Mouse (Mus musculus): Measurements from ENCODE around the gene Utp11. TPM values are rescaled to one million over a fixed set of nuclear protein-coding genes. Genes with fewer than 3 reads are reported as not detected.
A peak's percentile ranks its signal among the peaks of the same experiment; 100 is the strongest.
"Not testable (repeated sequence)": the region's sequence is repeated elsewhere in the genome, so short reads cannot be mapped to it uniquely, and the experiment has no call there.

Utp11 gene
- polyA plus RNA-seq, 1 experiment from 2014 or later = 38.8 TPM

GRCm38 (mm10) chr4:124726121-124726520 lies 32.7 kb upstream of the Utp11 start:
- H3K27me3 ChIP-seq (ENCODE audit: control insufficient read depth, insufficient read depth, low read length) = no peaks in the 10 kb centered on the region

GRCm38 (mm10) chr4:124719101-124719500 lies 25.7 kb upstream of the Utp11 start:
- no peak overlapping the region for H3K4me2 ChIP-seq (ENCODE audit: low read length)
- peaks cover 86% of the 10 kb centered on the region for H3K36me3 ChIP-seq (ENCODE audit: control insufficient read depth, insufficient read depth, low read length)
- 93% methylated on average over 4 of the region's 4 CpGs for WGBS
- H3K4me1 ChIP-seq (ENCODE audit: control insufficient read depth in 2 of 2, insufficient read depth in 2 of 2, low read length in 2 of 2) = peaks cover 2 to 12% of the 10 kb centered on the region in 2 experiments
- no peaks in the 10 kb centered on the region for H3K27me3 ChIP-seq (ENCODE audit: control insufficient read depth, insufficient read depth, low read length)
- H3K9me3 ChIP-seq (ENCODE audit: control insufficient read depth, low read length) = no peaks in the 10 kb centered on the region
- no peak overlapping the region for H3K9ac ChIP-seq (ENCODE audit: low read length)
- no peak for ATAC-seq (ENCODE audit: insufficient number of reproducible peaks, insufficient read depth, low FRiP score, low read depth)
- no peak overlapping the region for H3K27ac ChIP-seq (replicated peaks in 1 of 2; ENCODE audit: control insufficient read depth in 1 of 2, insufficient read depth in 1 of 2, low read depth in 2 of 2, low read length in 2 of 2)
- H3K4me3 ChIP-seq (ENCODE audit: control insufficient read depth in 1 of 2, insufficient read depth in 1 of 2, low read depth in 1 of 2, low read length in 2 of 2) = no peak overlapping the region

More at GRCm38 (mm10) chr4:124726121-124726520, 32.7 kb upstream of the Utp11 start:
- no peaks in the 10 kb centered on the region for H3K4me1 ChIP-seq (ENCODE audit: control insufficient read depth in 2 of 2, insufficient read depth in 2 of 2, low read length in 2 of 2)
- H3K9me3 ChIP-seq (ENCODE audit: control insufficient read depth, low read length) = no peaks in the 10 kb centered on the region
- 89% methylated on average over 6 of the region's 6 CpGs for WGBS
- H3K9ac ChIP-seq (ENCODE audit: low read length) = no peak overlapping the region
- no peak overlapping the region for H3K4me3 ChIP-seq (ENCODE audit: control insufficient read depth in 1 of 2, insufficient read depth in 1 of 2, low read depth in 1 of 2, low read length in 2 of 2)
- ATAC-seq (ENCODE audit: insufficient number of reproducible peaks, insufficient read depth, low FRiP score, low read depth) = no peak
- no peak overlapping the region for H3K4me2 ChIP-seq (ENCODE audit: low read length)
- peaks cover 100% of the 10 kb centered on the region for H3K36me3 ChIP-seq (ENCODE audit: control insufficient read depth, insufficient read depth, low read length)
- H3K27ac ChIP-seq (replicated peaks in 1 of 2; ENCODE audit: control insufficient read depth in 1 of 2, insufficient read depth in 1 of 2, low read depth in 2 of 2, low read length in 2 of 2) = no peak overlapping the region

- WGBS = under 1% methylated on average over 57 of the region's 57 CpGs
- Histone ChIP-seq H3K36me3 (ENCODE audit: control insufficient read depth, insufficient read depth, low read length) (peaks cover 43% of the 10 kb centered on the region), H3K9ac (ENCODE audit: low read length) (peak within 1 kb of the TSS; percentile 91), H3K9me3 (ENCODE audit: control insufficient read depth, low read length) (no peaks in the 10 kb centered on the region), H3K4me2 (ENCODE audit: low read length) (peak within 1 kb of the TSS; percentile 93), H3K27ac (replicated peaks in 1 of 2; ENCODE audit: control insufficient read depth in 1 of 2, insufficient read depth in 1 of 2, low read depth in 2 of 2, low read length in 2 of 2) (peak within 1 kb of the TSS; percentile 37 to 49), H3K4me3 (ENCODE audit: control insufficient read depth in 1 of 2, insufficient read depth in 1 of 2, low read depth in 1 of 2, low read length in 2 of 2) (peak within 1 kb of the TSS; percentile 80 to 92), H3K4me1 (ENCODE audit: control insufficient read depth in 2 of 2, insufficient read depth in 2 of 2, low read length in 2 of 2) (peaks cover 4 to 22% of the 10 kb centered on the region in 2 experiments), H3K27me3 (ENCODE audit: control insufficient read depth, insufficient read depth, low read length) (no peaks in the 10 kb centered on the region)
- ATAC-seq (ENCODE audit: insufficient number of reproducible peaks, insufficient read depth, low FRiP score, low read depth) = peak; percentile 83
These were observed 21.4 kb upstream of the Utp11 start, which contains the start of gene Sf3a3 for GRCm38 (mm10) chr4:124714545-124715481. Sf3a3 (plus strand) TSS chr4:124714776.

- H3K27me3 ChIP-seq (ENCODE audit: control insufficient read depth, insufficient read depth, low read length) = not testable (repeated sequence)
These were observed 20.4 kb upstream of the Utp11 start for GRCm38 (mm10) chr4:124713850-124714249.

GRCm38 (mm10) chr4:124712618-124713017 lies 19.2 kb upstream of the Utp11 start:
- WGBS = 80% methylated on average over 6 of the region's 6 CpGs
- H3K9me3 ChIP-seq (ENCODE audit: control insufficient read depth, low read length) = no peaks in the 10 kb centered on the region
- H3K4me1 ChIP-seq (ENCODE audit: control insufficient read depth in 2 of 2, insufficient read depth in 2 of 2, low read length in 2 of 2) = peaks cover 11 to 37% of the 10 kb centered on the region in 2 experiments
- no peaks in the 10 kb centered on the region for H3K27me3 ChIP-seq (ENCODE audit: control insufficient read depth, insufficient read depth, low read length)
- H3K4me2 ChIP-seq (ENCODE audit: low read length) = no peak overlapping the region
- no peak for ATAC-seq (ENCODE audit: insufficient number of reproducible peaks, insufficient read depth, low FRiP score, low read depth)
- no peak overlapping the region for H3K4me3 ChIP-seq (ENCODE audit: control insufficient read depth in 1 of 2, insufficient read depth in 1 of 2, low read depth in 1 of 2, low read length in 2 of 2)
- no peak overlapping the region for H3K9ac ChIP-seq (ENCODE audit: low read length)
- H3K27ac ChIP-seq (replicated peaks in 1 of 2; ENCODE audit: control insufficient read depth in 1 of 2, insufficient read depth in 1 of 2, low read depth in 2 of 2, low read length in 2 of 2) = no peak overlapping the region
- peaks cover 22% of the 10 kb centered on the region for H3K36me3 ChIP-seq (ENCODE audit: control insufficient read depth, insufficient read depth, low read length)

More at GRCm38 (mm10) chr4:124713850-124714249, 20.4 kb upstream of the Utp11 start:
- H3K36me3 ChIP-seq (ENCODE audit: control insufficient read depth, insufficient read depth, low read length) = peaks cover 34% of the 10 kb centered on the region
- H3K27ac ChIP-seq (replicated peaks in 1 of 2; ENCODE audit: control insufficient read depth in 1 of 2, insufficient read depth in 1 of 2, low read depth in 2 of 2, low read length in 2 of 2); H3K9ac ChIP-seq (ENCODE audit: low read length); H3K4me2 ChIP-seq (ENCODE audit: low read length); ATAC-seq (ENCODE audit: insufficient number of reproducible peaks, insufficient read depth, low FRiP score, low read depth); H3K9me3 ChIP-seq (ENCODE audit: control insufficient read depth, low read length); H3K4me3 ChIP-seq (ENCODE audit: control insufficient read depth in 1 of 2, insufficient read depth in 1 of 2, low read depth in 1 of 2, low read length in 2 of 2): not testable (repeated sequence)
- 79% methylated on average over 4 of the region's 5 CpGs for WGBS
- H3K4me1 ChIP-seq (ENCODE audit: control insufficient read depth in 2 of 2, insufficient read depth in 2 of 2, low read length in 2 of 2) = peaks cover 9 to 31% of the 10 kb centered on the region in 2 experiments

- peaks cover 12 to 31% of the 10 kb centered on the region in 2 experiments for H3K4me1 ChIP-seq (ENCODE audit: control insufficient read depth in 2 of 2, insufficient read depth in 2 of 2, low read length in 2 of 2)
- ATAC-seq (ENCODE audit: insufficient number of reproducible peaks, insufficient read depth, low FRiP score, low read depth) = no peak
- H3K9ac ChIP-seq (ENCODE audit: low read length) = no peak overlapping the region
- H3K27ac ChIP-seq (replicated peaks in 1 of 2; ENCODE audit: control insufficient read depth in 1 of 2, insufficient read depth in 1 of 2, low read depth in 2 of 2, low read length in 2 of 2) = no peak overlapping the region
- H3K9me3 ChIP-seq (ENCODE audit: control insufficient read depth, low read length) = no peaks in the 10 kb centered on the region
- H3K4me2 ChIP-seq (ENCODE audit: low read length) = 0 out of 2 replicates have a peak overlapping the region, but pooled peaks have one; percentile 7
- WGBS = 3% methylated on average over 5 of the region's 5 CpGs
- peaks cover 20% of the 10 kb centered on the region for H3K36me3 ChIP-seq (ENCODE audit: control insufficient read depth, insufficient read depth, low read length)
- no peaks in the 10 kb centered on the region for H3K27me3 ChIP-seq (ENCODE audit: control insufficient read depth, insufficient read depth, low read length)
- H3K4me3 ChIP-seq (ENCODE audit: control insufficient read depth in 1 of 2, insufficient read depth in 1 of 2, low read depth in 1 of 2, low read length in 2 of 2) = no peak overlapping the region
These were observed 17.4 kb upstream of the Utp11 start for GRCm38 (mm10) chr4:124710776-124711291.

- 6% methylated on average over 18 of the region's 18 CpGs for WGBS
These were observed 16.6 kb upstream of the Utp11 start for GRCm38 (mm10) chr4:124709961-124710446.

More at GRCm38 (mm10) chr4:124709961-124710446, 16.6 kb upstream of the Utp11 start:
- Histone ChIP-seq H3K36me3 (ENCODE audit: control insufficient read depth, insufficient read depth, low read length) (peaks cover 22% of the 10 kb centered on the region), H3K9ac (ENCODE audit: low read length) (peak overlapping the region; percentile 72), H3K27ac (replicated peaks in 1 of 2; ENCODE audit: control insufficient read depth in 1 of 2, insufficient read depth in 1 of 2, low read depth in 2 of 2, low read length in 2 of 2) (peak overlapping the region; percentile 60 to 90), H3K4me3 (ENCODE audit: control insufficient read depth in 1 of 2, insufficient read depth in 1 of 2, low read depth in 1 of 2, low read length in 2 of 2) (peak overlapping the region; percentile 32 to 34), H3K27me3 (ENCODE audit: control insufficient read depth, insufficient read depth, low read length) (no peaks in the 10 kb centered on the region), H3K4me2 (ENCODE audit: low read length) (peak overlapping the region; percentile 77), H3K9me3 (ENCODE audit: control insufficient read depth, low read length) (no peaks in the 10 kb centered on the region), H3K4me1 (ENCODE audit: control insufficient read depth in 2 of 2, insufficient read depth in 2 of 2, low read length in 2 of 2) (peaks cover 16 to 32% of the 10 kb centered on the region in 2 experiments)
- no peak for ATAC-seq (ENCODE audit: insufficient number of reproducible peaks, insufficient read depth, low FRiP score, low read depth)

Data from heart, embryonic 14.5 days (tissue).